Mouse (Mus musculus): Measurements from ENCODE around the gene Atf6. TPM values are rescaled to one million over a fixed set of nuclear protein-coding genes. Genes with fewer than 3 reads are reported as not detected.

Gene Atf6
- total and polyA plus RNA-seq, 3 experiments = 11.8 to 33.5 (median 33.3) TPM

GRCm38 (mm10) chr1:170657643-170658314, 209.8 kb downstream of the Atf6 start:
- no peak for DNase-seq

GRCm38 (mm10) chr1:170657228-170657521, 210.4 kb downstream of the Atf6 start:
- DNase-seq = no peak

GRCm38 (mm10) chr1:170656518-170657227, 210.9 kb downstream of the Atf6 start:
- no peak for DNase-seq

- no peak for DNase-seq
These were observed 212.2 kb downstream of the Atf6 start for GRCm38 (mm10) chr1:170655280-170655917.

Other genes with a start within 250 kb of the Atf6 start
- 1 to 10 TPM; 5.0 to 7.9 TPM for gene Olfml2b, start 223.2 kb downstream of the Atf6 start, total RNA-seq (2021)
- 11.3 and 12.3 TPM in 2 replicates for gene Olfml2b, start 223.2 kb downstream of the Atf6 start, polyA plus RNA-seq (2012; rRNA removed)
- under 1 TPM; 0.62 to 0.72 TPM for gene Gm26620, start 17.3 kb upstream of the Atf6 start, total RNA-seq (2021)
- gene Gm26620, start 17.3 kb upstream of the Atf6 start, polyA plus RNA-seq (2012; rRNA removed) = 4.5 and 5.1 TPM in 2 replicates
- 10 to 100 TPM; 12.9 to 20.6 TPM for gene Dusp12, start 17.8 kb upstream of the Atf6 start, total RNA-seq (2021)
- gene Dusp12, start 17.8 kb upstream of the Atf6 start, polyA plus RNA-seq (2012; rRNA removed) = 12.4 and 13.5 TPM in 2 replicates
- gene Fcrlb, start 45.2 kb upstream of the Atf6 start, total RNA-seq (2021) = not detected
- gene Fcrlb, start 45.2 kb upstream of the Atf6 start, polyA plus RNA-seq (2012; rRNA removed) = 0.54 and 0.76 TPM in 2 replicates
- gene Fcrla, start 59.8 kb upstream of the Atf6 start, total RNA-seq (2021) = under 1 TPM in 1 of 2 experiments, not detected in 1; 0.97 TPM
- gene Fcrla, start 59.8 kb upstream of the Atf6 start, polyA plus RNA-seq (2012; rRNA removed) = 0.52 and 1.2 TPM in 2 replicates
- 1 to 10 TPM; 7.6 to 8.3 TPM for gene Fcgr2b, start 108.8 kb upstream of the Atf6 start, total RNA-seq (2021)
- gene Fcgr2b, start 108.8 kb upstream of the Atf6 start, polyA plus RNA-seq (2012; rRNA removed) = 4.0 and 4.2 TPM in 2 replicates
- gene Fcgr4, start 151.1 kb upstream of the Atf6 start, total RNA-seq (2021) = 1 to 10 TPM; 5.1 to 6.9 TPM
- 1.6 and 2.0 TPM in 2 replicates for gene Fcgr4, start 151.1 kb upstream of the Atf6 start, polyA plus RNA-seq (2012; rRNA removed)
- 10 to 100 TPM; 16.4 to 17.7 TPM for gene Fcgr3, start 197.2 kb upstream of the Atf6 start, total RNA-seq (2021)
- gene Fcgr3, start 197.2 kb upstream of the Atf6 start, polyA plus RNA-seq (2012; rRNA removed) = 5.4 and 5.5 TPM in 2 replicates
- 1 to 10 TPM; 2.7 to 3.1 TPM for gene Cfap126, start 246.1 kb upstream of the Atf6 start, total RNA-seq (2021)
- gene Cfap126, start 246.1 kb upstream of the Atf6 start, polyA plus RNA-seq (2012; rRNA removed) = 2.2 and 3.1 TPM in 2 replicates